Mouse (Mus musculus): ENCODE data around the gene Mpnd. TPM values are rescaled to one million over a fixed set of nuclear protein-coding genes. Genes with fewer than 3 reads are reported as not detected.
A peak's percentile ranks its signal among the peaks of the same experiment; 100 is the strongest.

The Mpnd gene
- 196 and 209 TPM in 2 replicates for polyA plus RNA-seq (2016; fragmentation: Nextera tagmentation; extraction: Ambion mirVana)

DNA sequence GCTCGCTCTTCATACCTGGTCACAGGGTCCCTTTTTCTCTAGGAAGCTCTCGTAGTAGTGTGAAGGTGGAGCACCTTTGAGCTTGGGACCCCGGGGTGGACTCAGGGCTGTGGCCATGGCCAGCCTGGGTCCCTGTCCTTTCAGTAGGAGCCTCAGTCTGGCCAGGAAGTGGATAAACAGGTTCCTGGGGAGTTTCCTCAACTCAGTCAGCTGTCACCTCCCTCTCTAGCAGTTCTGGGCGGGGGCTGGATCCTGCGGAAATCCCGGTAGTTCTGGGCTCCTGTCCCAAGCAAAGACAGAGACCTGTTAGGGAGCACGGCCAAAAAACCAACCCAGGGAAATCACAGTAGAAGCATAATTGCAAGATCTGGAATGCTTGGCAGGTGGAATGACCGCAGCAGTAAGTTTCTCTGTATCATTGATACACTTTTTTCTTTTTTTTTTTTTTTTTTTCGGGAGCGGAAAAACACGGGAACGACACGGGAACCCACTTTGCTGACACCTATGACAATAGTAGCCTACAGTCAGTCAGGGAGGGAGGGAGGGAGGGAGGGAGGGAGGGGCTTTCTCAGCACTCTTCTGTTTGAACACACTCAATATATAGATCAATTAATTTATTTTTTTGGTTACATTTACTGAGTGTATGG lies at the start of gene Mpnd, which contains the start of gene Stap2:
TSS of gene Mpnd (plus strand) at position 297 of the 647 bp plus-strand sequence.
TSS of gene Stap2 (minus strand) at position 170 of the 647 bp plus-strand sequence.
- Histone ChIP-seq H3K4me3 (no peak within 1 kb of the TSS), H3K4me2 (replicated peaks) (no peak within 1 kb of the TSS), H3K9me3 (replicated peaks) (no peaks in the 10 kb centered on the region), H3K36me3 (no peaks in the 10 kb centered on the region), H3K27me3 (peaks cover 16% of the 10 kb centered on the region), H3K27ac (no peak within 1 kb of the TSS), H3K9ac (0 out of 2 replicates have a peak within 1 kb of the TSS, but pooled peaks have one; percentile 9), H3K4me1 (peaks cover 14% of the 10 kb centered on the region)
- no peak for ATAC-seq (ENCODE audit: low FRiP score)
- 43% methylated on average over 10 of the region's 13 CpGs for WGBS

DNA sequence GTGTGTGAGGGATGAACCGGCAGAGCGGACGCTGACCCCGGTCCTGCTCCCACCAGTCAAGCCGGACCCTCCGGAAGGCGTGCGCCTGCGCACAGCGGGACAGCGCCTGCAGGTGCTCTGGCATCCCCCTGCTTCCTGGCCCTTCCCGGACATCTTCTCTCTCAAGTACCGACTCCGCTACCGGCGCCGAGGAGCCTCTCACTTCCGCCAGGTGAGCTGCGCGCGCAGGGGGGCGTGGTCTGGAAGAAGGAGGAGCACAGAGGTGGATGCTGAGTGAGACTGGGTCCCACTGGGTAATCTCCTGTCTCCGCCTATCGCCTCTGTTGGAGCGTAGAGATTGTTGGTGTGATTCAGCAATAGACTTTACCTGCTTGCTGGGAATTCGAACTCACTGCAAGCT lies 49.4 kb upstream of the Mpnd start:
- peak overlapping the region; percentile 45 for H3K4me3 ChIP-seq
- H3K4me2 ChIP-seq (replicated peaks), result peak overlapping the region; percentile 77
- peak; percentile 12; the same call in 1 of the 2 replicates for ATAC-seq (ENCODE audit: low FRiP score)
- H3K9ac ChIP-seq, result peak overlapping the region; percentile 61
- WGBS, result under 1% methylated on average over 23 of the region's 26 CpGs
- H3K27ac ChIP-seq, result 0 out of 2 replicates have a peak overlapping the region, but pooled peaks have one; percentile 30
- peaks cover 4% of the 10 kb centered on the region; the same call in 1 of the 2 replicates for H3K36me3 ChIP-seq
- peaks cover 14% of the 10 kb centered on the region for H3K27me3 ChIP-seq
- H3K9me3 ChIP-seq (replicated peaks), result no peaks in the 10 kb centered on the region
- peaks cover 27% of the 10 kb centered on the region for H3K4me1 ChIP-seq

DNA sequence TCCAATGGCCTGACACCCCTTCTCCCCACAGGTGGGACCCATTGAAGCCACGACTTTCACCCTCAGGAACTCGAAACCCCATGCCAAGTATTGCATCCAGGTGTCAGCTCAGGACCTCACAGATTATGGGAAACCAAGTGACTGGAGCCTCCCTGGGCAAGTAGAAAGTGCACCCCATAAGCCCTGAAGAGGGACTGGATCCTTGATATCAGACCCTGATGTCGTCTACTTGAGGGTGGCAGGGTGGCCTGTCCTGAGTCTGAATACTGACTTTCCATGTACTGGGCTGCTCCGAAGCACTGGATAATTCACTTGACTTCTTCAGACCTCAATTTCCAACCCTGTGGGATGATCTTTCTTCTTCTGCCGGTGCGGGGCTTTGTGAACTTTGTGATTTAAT lies 48.9 kb upstream of the Mpnd start:
- 0 out of 2 replicates have a peak overlapping the region, but pooled peaks have one; percentile 61 for H3K9ac ChIP-seq
- ATAC-seq (ENCODE audit: low FRiP score), result no peak

DNA sequence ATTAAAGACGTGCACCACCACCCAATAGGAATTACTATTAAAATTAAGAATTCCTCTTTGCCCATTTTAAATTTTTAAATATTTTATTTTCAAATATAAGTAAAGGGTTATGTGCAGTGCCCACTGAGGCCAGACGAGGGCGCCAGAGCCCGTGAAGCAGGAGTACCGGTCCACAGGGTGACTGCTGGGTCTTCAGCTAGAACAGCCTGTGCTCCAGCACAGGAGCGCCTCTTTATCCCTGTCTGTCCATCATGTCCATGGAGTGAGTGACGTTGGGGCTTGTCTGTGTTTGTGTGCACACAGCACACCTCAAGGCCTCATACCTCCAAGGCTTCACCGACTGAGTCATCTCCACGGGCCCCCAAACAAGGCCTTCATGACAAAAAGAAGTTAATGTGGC lies 48.3 kb upstream of the Mpnd start:
- WGBS, result 15% methylated on average over 9 of the region's 9 CpGs
- peak overlapping the region; percentile 55; the same call in 1 of the 2 replicates for H3K27ac ChIP-seq
- peak overlapping the region; percentile 77; the same call in 1 of the 2 replicates for H3K4me2 ChIP-seq (replicated peaks)
- H3K4me1 ChIP-seq, result peaks cover 27% of the 10 kb centered on the region
- no peak overlapping the region for H3K4me3 ChIP-seq
- peak; percentile 35; the same call in 1 of the 2 replicates for ATAC-seq (ENCODE audit: low FRiP score)
- no peaks in the 10 kb centered on the region for H3K9me3 ChIP-seq (replicated peaks)
- H3K27me3 ChIP-seq, result peaks cover 14% of the 10 kb centered on the region
- peaks cover 14% of the 10 kb centered on the region; the same call in 1 of the 2 replicates for H3K36me3 ChIP-seq
- H3K9ac ChIP-seq, result no peak overlapping the region

More for the DNA sequence above, 48.9 kb upstream of the Mpnd start:
- Histone ChIP-seq H3K4me1 (peaks cover 27% of the 10 kb centered on the region), H3K9me3 (replicated peaks) (no peaks in the 10 kb centered on the region), H3K4me2 (replicated peaks) (peak overlapping the region; percentile 77), H3K4me3 (peak overlapping the region; percentile 45), H3K27me3 (peaks cover 14% of the 10 kb centered on the region), H3K27ac (0 out of 2 replicates have a peak overlapping the region, but pooled peaks have one; percentile 0), H3K36me3 (peaks cover 8% of the 10 kb centered on the region; the same call in 1 of the 2 replicates)
- 34% methylated on average over 6 of the region's 6 CpGs for WGBS

DNA sequence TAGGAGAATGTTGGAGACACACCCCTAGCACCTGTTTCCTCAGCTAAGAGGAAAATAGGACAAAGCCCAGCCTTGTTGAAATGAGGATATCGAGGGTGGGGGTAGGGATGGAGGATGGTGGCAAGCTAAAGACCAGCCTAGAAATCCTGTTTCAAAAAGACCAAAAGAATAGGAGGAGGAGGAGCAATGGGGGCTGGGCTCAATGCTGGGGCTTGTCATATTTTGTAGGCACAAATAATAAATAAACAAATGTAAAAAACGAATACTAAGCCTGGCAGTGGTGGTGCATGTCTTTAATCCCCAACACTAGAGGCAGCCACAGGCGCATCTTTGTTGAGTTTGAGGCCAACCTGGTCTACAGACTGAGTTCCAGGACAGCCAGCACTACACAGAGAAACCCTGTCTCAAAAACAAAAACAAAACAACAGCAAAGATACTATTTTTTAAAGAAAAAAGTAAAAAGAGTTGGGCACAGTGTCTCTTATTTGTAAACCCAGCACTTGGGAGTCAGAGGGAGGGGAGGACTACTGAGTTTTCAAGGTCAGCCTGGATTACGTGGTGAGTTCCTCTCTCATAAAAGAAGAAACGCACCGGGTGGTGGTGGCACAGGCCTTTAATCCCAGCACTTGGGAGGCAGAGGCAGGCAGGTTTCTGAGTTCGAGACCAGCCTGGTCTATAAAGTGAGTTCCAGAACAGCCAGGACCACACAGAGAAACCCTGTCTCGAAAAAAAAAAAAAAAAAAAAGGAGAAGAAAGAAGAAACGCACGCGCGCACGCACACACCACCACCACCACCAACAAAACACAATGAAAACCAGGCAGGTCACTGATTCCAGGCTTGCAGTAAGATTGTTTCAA lies 47.6 kb upstream of the Mpnd start:
- no peaks in the 10 kb centered on the region for H3K9me3 ChIP-seq (replicated peaks)
- H3K4me2 ChIP-seq (replicated peaks), result peak overlapping the region; percentile 65
- peaks cover 14% of the 10 kb centered on the region for H3K27me3 ChIP-seq
- peak overlapping the region; percentile 92 for H3K27ac ChIP-seq
- peak overlapping the region; percentile 51 for H3K4me3 ChIP-seq
- ATAC-seq (ENCODE audit: low FRiP score), result no peak
- H3K9ac ChIP-seq, result peak overlapping the region; percentile 67
- H3K4me1 ChIP-seq, result peaks cover 27% of the 10 kb centered on the region
- 77% methylated on average over 13 of the region's 13 CpGs for WGBS
- H3K36me3 ChIP-seq, result peaks cover 17% of the 10 kb centered on the region; the same call in 1 of the 2 replicates

DNA sequence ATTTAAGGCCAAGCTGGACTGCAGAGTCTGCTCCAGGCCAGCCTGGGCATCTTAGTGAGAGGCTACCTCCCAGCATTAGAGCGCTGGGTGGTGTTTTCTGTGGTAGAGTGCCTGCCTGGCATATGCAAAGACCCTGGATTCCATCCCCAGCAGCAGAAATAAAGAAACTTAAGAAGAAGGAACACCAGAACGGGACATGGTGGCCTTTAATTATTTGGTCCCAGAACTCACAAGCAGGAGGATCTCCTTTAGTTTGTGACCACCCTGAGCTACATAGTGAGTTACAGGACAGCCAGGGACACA lies 47.0 kb upstream of the Mpnd start:
- peaks cover 14% of the 10 kb centered on the region for H3K27me3 ChIP-seq
- peak overlapping the region; percentile 51 for H3K4me3 ChIP-seq
- H3K9ac ChIP-seq, result peak overlapping the region; percentile 67
- no peaks in the 10 kb centered on the region for H3K9me3 ChIP-seq (replicated peaks)
- peak overlapping the region; percentile 92 for H3K27ac ChIP-seq
- H3K4me1 ChIP-seq, result peaks cover 30% of the 10 kb centered on the region
- peaks cover 17% of the 10 kb centered on the region; the same call in 1 of the 2 replicates for H3K36me3 ChIP-seq
- peak overlapping the region; percentile 65 for H3K4me2 ChIP-seq (replicated peaks)
- ATAC-seq (ENCODE audit: low FRiP score), result no peak
- WGBS, result 33% methylated on average over 2 of the region's 2 CpGs

DNA sequence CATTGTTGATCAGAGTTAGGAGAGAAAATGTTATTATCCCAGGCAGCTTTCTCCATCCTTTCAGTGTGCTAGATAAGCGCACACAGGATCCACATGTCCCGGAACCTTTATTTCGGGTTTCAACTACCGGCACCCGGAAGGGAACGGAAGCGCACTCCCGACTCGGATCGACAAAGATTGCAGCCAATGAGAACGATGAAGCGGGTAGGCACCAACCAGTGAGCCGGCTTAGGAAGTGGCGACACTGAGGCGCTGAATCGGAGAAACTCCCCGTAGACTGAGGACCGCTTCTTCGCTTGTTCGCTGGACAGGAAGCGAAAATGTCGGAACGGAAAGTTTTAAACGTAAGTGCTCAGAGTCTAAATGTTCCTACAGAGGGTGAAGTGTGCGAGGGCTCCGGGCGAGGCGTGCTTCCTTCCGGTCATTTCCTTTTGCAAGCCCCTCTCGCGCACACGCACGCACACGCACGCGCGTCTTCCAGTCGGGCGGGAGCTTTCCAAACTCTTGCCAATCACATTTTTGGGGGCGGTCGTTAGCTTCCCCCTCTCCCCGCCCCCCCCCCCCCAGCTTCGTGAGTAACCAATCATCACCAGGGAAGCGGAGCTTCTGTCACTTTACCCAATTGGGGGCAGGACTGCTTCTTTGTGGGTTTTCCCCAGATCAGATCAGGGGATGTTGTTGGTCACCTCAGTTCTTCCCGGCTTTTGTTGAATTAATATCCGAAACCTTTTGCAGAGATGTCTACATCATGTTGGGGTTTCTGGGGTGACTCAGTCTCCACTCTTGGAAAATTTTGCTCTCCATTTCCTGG lies 46.4 kb upstream of the Mpnd start, which contains the start of gene Yju2:
TSS of gene Yju2 (plus strand) at position 182 of the 811 bp plus-strand sequence.
- Histone ChIP-seq H3K4me2 (replicated peaks) (peak within 1 kb of the TSS; percentile 65), H3K4me1 (peaks cover 30% of the 10 kb centered on the region), H3K9ac (peak within 1 kb of the TSS; percentile 67), H3K9me3 (replicated peaks) (no peaks in the 10 kb centered on the region), H3K27me3 (peaks cover 10% of the 10 kb centered on the region), H3K4me3 (peak within 1 kb of the TSS; percentile 51), H3K36me3 (peaks cover 19% of the 10 kb centered on the region), H3K27ac (peak within 1 kb of the TSS; percentile 92)
- peak; percentile 90 for ATAC-seq (ENCODE audit: low FRiP score)
- WGBS, result under 1% methylated on average over 44 of the region's 46 CpGs

DNA sequence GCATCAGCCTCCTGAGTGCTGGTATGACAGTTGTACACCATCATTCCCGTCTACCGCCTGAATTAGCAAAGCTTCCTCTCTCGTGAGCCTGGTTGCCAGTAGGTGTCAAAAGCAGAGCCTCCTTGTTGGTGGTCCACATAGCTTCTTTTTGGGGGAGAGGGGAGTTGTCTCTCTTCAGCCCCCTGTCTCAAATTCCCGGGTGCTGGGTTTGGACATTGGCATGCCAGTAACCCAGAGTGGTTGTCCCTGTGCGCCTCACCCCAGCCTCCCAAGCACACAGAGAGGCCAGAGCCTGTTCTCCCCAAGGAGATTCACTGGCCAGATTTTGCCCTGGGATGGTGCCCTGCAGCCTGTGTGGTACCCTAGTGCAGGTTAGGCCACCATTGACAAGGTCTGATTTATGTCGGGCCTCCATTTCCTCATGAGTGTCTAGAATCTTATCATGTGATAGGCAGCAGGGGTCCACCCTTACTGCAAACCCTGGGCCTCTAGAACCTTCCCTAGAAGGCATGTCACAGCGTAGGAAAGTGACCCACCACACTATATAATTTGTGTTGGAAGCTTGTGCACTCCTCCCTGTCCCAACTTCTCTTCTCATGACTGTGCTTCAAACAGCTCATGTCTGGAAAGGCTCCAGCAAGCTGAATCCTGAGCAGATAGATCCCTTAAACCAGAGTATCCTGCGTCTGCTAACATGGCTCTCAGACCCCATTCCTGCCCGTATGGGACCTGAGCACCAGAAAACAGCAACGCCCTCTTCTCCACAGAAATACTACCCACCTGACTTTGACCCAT lies 45.4 kb upstream of the Mpnd start:
- Histone ChIP-seq H3K36me3 (peaks cover 29% of the 10 kb centered on the region), H3K9ac (peak overlapping the region; percentile 41; the same call in 1 of the 2 replicates), H3K27ac (peak overlapping the region; percentile 92), H3K9me3 (replicated peaks) (no peaks in the 10 kb centered on the region), H3K4me1 (peaks cover 30% of the 10 kb centered on the region), H3K27me3 (no peaks in the 10 kb centered on the region), H3K4me3 (peak overlapping the region; percentile 51), H3K4me2 (replicated peaks) (peak overlapping the region; percentile 65)
- ATAC-seq (ENCODE audit: low FRiP score), result no peak
- 75% methylated on average over 10 of the region's 10 CpGs for WGBS

DNA sequence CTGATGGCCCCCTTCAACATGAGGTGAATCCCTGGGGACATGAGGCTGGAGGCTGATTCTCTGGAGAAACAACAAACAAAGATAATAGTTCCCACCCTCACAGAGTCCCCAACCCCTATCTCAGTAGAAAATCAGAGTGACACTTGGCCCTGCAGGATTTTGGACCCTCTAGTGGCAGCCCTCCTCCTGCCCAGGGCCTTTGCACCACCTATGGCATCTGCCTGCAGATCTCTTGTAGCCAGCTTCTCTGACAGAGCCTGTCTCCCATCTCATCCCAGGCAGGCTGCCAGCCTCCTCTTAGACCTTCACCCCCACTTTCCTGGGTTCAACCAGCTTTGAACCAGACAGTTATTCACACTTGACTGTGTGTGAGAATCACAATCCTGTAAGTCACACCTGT lies 44.7 kb upstream of the Mpnd start:
- no peaks in the 10 kb centered on the region for H3K9me3 ChIP-seq (replicated peaks)
- peaks cover 30% of the 10 kb centered on the region for H3K4me1 ChIP-seq
- H3K27me3 ChIP-seq, result no peaks in the 10 kb centered on the region
- no peak overlapping the region for H3K4me3 ChIP-seq
- peaks cover 35% of the 10 kb centered on the region for H3K36me3 ChIP-seq
- H3K9ac ChIP-seq, result no peak overlapping the region
- H3K4me2 ChIP-seq (replicated peaks), result no peak overlapping the region
- no peak overlapping the region for H3K27ac ChIP-seq
- no peak for ATAC-seq (ENCODE audit: low FRiP score)

DNA sequence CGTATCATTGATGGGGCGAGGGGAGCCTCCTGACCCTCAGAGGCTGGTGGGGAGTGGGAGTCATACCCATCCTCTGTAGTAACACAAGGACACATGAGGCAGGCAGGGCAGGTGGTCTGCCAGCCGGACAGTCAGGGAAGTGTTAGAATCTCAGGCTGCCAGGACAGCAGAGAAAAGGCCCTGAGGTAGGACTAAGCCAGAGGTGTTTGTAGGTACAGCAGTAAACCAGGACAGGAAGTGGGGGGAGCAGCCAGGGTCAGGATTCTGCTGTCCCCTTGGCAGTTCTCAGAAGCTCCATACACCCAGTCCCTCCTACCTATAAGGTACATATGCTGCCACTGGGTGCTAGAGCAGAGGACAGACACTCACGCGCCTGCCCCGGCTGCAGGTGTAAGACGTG lies 43.9 kb upstream of the Mpnd start:
- Histone ChIP-seq H3K27me3 (no peaks in the 10 kb centered on the region), H3K4me2 (replicated peaks) (no peak overlapping the region), H3K4me3 (no peak overlapping the region), H3K9ac (no peak overlapping the region), H3K9me3 (replicated peaks) (no peaks in the 10 kb centered on the region), H3K36me3 (peaks cover 42% of the 10 kb centered on the region), H3K27ac (no peak overlapping the region), H3K4me1 (peaks cover 21% of the 10 kb centered on the region)
- WGBS, result 94% methylated on average over 7 of the region's 7 CpGs
- no peak for ATAC-seq (ENCODE audit: low FRiP score)

DNA sequence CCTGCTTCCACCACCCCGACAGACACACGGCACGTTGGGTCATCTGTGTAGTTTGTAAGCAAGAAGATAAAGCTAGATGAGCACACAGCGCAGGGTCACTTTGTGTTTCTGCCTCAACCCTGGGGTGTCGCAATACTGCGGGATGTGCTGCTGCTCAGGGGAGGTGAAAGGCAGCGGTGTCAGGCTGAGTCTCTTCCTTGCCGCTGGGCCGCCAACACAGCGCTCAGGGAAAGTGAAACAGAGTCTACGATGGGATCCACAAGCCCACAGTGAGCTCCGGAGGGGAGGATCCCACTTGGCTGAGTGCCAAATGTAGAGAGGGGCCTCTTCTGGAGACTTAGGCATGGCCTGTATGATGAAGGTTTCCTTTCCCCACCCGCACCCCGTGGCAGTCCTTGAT lies 42.3 kb upstream of the Mpnd start:
- ATAC-seq (ENCODE audit: low FRiP score), result no peak
- Histone ChIP-seq H3K9me3 (replicated peaks) (no peaks in the 10 kb centered on the region), H3K4me3 (no peak overlapping the region), H3K27me3 (no peaks in the 10 kb centered on the region), H3K36me3 (peaks cover 54% of the 10 kb centered on the region), H3K4me1 (peaks cover 21% of the 10 kb centered on the region), H3K27ac (peak overlapping the region; percentile 23; the same call in 1 of the 2 replicates), H3K9ac (no peak overlapping the region), H3K4me2 (replicated peaks) (no peak overlapping the region)
- WGBS, result 82% methylated on average over 14 of the region's 14 CpGs
